Mouse (Mus musculus) lung, postnatal 0 days (tissue): ENCODE data around the gene Med26. TPM values are rescaled to one million over a fixed set of nuclear protein-coding genes. Genes with fewer than 3 reads are reported as not detected.

Experiments used
- ATAC-seq: fragments of 200-750 bp; cut with Nextera tagmentation; 2 replicates; pipeline ENCODE4 v1.8.0; 2017; ENCODE audit warnings: moderate library complexity
- DNase-seq: peaks from one replicate; pipeline ENCODE4 v3.0.0-alpha.2; 2016; ENCODE audit warnings: low spot score
- H3K27ac ChIP-seq: fragments of 300-500 bp; sonication (generic); 2 replicates; pipeline ENCODE4 v1.5.1; 2014; ENCODE audit warnings: antibody characterized with exemption, mild to moderate bottlenecking, low read length, mixed read lengths
- H3K27me3 ChIP-seq: fragments of 300-500 bp; sonication (generic); replicated peaks from 2 replicates; pipeline ENCODE4 v1.6.1; 2014; ENCODE audit warnings: low read length, mixed read lengths; ENCODE audit not compliant: insufficient read depth
- H3K36me3 ChIP-seq: fragments of 300-500 bp; sonication (generic); 2 replicates; pipeline ENCODE4 v1.6.1; 2014; ENCODE audit warnings: low read length, mixed read lengths; ENCODE audit not compliant: insufficient read depth
- H3K4me1 ChIP-seq: fragments of 300-500 bp; sonication (generic); 2 replicates; pipeline ENCODE4 v1.6.1; 2014; ENCODE audit warnings: antibody characterized with exemption, low read depth, low read length, mixed read lengths; ENCODE audit not compliant: insufficient read depth
- H3K4me2 ChIP-seq: fragments of 300-500 bp; sonication (generic); replicated peaks from 2 replicates; pipeline ENCODE4 v1.6.1; 2014; ENCODE audit warnings: low read depth, mild to moderate bottlenecking, low read length, moderate library complexity, mixed read lengths
- H3K4me3 ChIP-seq: fragments of 300-500 bp; sonication (generic); 2 replicates; pipeline ENCODE4 v1.5.1; 2014; ENCODE audit warnings: low read depth, low read length
- H3K9ac ChIP-seq: fragments of 300-500 bp; sonication (generic); replicated peaks from 2 replicates; pipeline ENCODE4 v1.6.1; 2014; ENCODE audit warnings: low read depth, mild to moderate bottlenecking
- H3K9me3 ChIP-seq: fragments of 300-500 bp; sonication (generic); 2 replicates; pipeline ENCODE4 v1.6.1; 2016; ENCODE audit warnings: low read length, mixed read lengths
- CTCF ChIP-seq: IDR thresholded peaks from 2 replicates; pipeline ENCODE4 v1.5.1; 2016; ENCODE audit warnings: antibody characterized with exemption, mild to moderate bottlenecking
- EP300 ChIP-seq: IDR thresholded peaks from 2 replicates; pipeline ENCODE4 v1.6.1; 2016; ENCODE audit warnings: antibody characterized with exemption, mild to moderate bottlenecking, control low read depth
- WGBS: fragments of 180-500 bp; shearing (Covaris S2); extraction: QIAGEN DNeasy Blood & Tissue Kit; methylation state at CpG from one replicate; pipeline ENCODE4 v1.1.7; 2014; 5-methylcytosine and 5-hydroxymethylcytosine counted together
- microRNA-seq: library from miRNA; unstranded; fragments of <30 nt; microRNA quantifications from one replicate; pipeline ENCODE4, GENCODE M21; 2016
- polyA plus RNA-seq: library from polyadenylated mRNA; unstranded; fragments of >200 nt; fragmentation: Nextera tagmentation; extraction: Ambion mirVana; gene quantifications from 2 replicates; pipeline ENCODE4 v1.2.1, GENCODE M21; 2015

Gene Med26
- polyA plus RNA-seq, 1 experiment from 2014 or later: 9.6 TPM

GRCm38 (mm10) chr8:72445071-72445470 is 103.0 kb downstream of the Med26 start:
- ATAC-seq: no peak
- H3K4me2 ChIP-seq: no peak overlapping the region
- H3K36me3 ChIP-seq: no peaks in the 10 kb centered on the region
- no peak overlapping the region for H3K27ac ChIP-seq
- 91% methylated on average over 6 of the region's 6 CpGs for WGBS
- no peak for DNase-seq
- H3K4me1 ChIP-seq: no peaks in the 10 kb centered on the region; the same call in 1 of the 2 replicates
- no peaks in the 10 kb centered on the region for H3K27me3 ChIP-seq
- TF ChIP-seq EP300 (no peak), CTCF (no peak)
- no peak overlapping the region for H3K9ac ChIP-seq
- H3K4me3 ChIP-seq: no peak overlapping the region
- no peaks in the 10 kb centered on the region for H3K9me3 ChIP-seq

Small RNA genes within 50 kb of the gene (microRNA-seq; reads per million reads assigned to microRNA genes)
- gene Gm28019 (not detected), gene Mir7068 (not detected)

Other genes starting within 250 kb of the Med26 start
- 5.7 and 6.1 TPM in 2 replicates for gene Gm10282, start 243.0 kb downstream of the Med26 start, polyA plus RNA-seq
- gene Klf2, start 229.2 kb downstream of the Med26 start, polyA plus RNA-seq: 65.3 and 74.1 TPM in 2 replicates
- 25.6 and 25.9 TPM in 2 replicates for gene Eps15l1, start 126.8 kb downstream of the Med26 start, polyA plus RNA-seq
- gene Calr3, start 104.4 kb downstream of the Med26 start, polyA plus RNA-seq: 1.0 and 1.2 TPM in 2 replicates
- 7.9 and 9.0 TPM in 2 replicates for gene 1700030K09Rik, start 104.4 kb downstream of the Med26 start, polyA plus RNA-seq
- 17.3 and 18.8 TPM in 2 replicates for gene Cherp, start 73.0 kb downstream of the Med26 start, polyA plus RNA-seq
- 9.8 and 10.5 TPM in 2 replicates for gene Slc35e1, start 55.7 kb downstream of the Med26 start, polyA plus RNA-seq
- gene Smim7, start 22.8 kb upstream of the Med26 start, polyA plus RNA-seq: 96.8 and 100 TPM in 2 replicates
- gene Tmem38a, start 23.8 kb upstream of the Med26 start, polyA plus RNA-seq: 17.3 and 19.1 TPM in 2 replicates
- 0.05 and 0.13 TPM in 2 replicates for gene Nwd1, start 98.4 kb upstream of the Med26 start, polyA plus RNA-seq
- gene Sin3b, start 175.0 kb upstream of the Med26 start, polyA plus RNA-seq: 169 and 211 TPM in 2 replicates
- 1.3 and 2.1 TPM in 2 replicates for gene F2rl3, start 213.6 kb upstream of the Med26 start, polyA plus RNA-seq